Mouse (Mus musculus): ENCODE measurements around the gene Prss56. TPM values are rescaled to one million over a fixed set of nuclear protein-coding genes. Genes with fewer than 3 reads are reported as not detected.

Prss56 gene
- polyA plus RNA-seq, 1 experiment from 2014 or later, result not detected

- no peak overlapping the region for H3K4me3 ChIP-seq (ENCODE audit: low read depth, low read length)
- H3K27me3 ChIP-seq (ENCODE audit: insufficient read depth, low read length), result peaks cover 33% of the 10 kb centered on the region
- H3K9ac ChIP-seq (replicated peaks), result no peak overlapping the region
- peaks cover 3% of the 10 kb centered on the region; the same call in 1 of the 2 replicates for H3K4me1 ChIP-seq (ENCODE audit: insufficient read depth)
- WGBS (ENCODE audit: insufficient replicate concordance), result 27% methylated on average over 5 of the region's 5 CpGs
- no peaks in the 10 kb centered on the region for H3K36me3 ChIP-seq (replicated peaks; ENCODE audit: insufficient read depth, low read length)
- no peak for DNase-seq
- H3K27ac ChIP-seq (ENCODE audit: low read depth), result no peak overlapping the region
- no peaks in the 10 kb centered on the region for H3K9me3 ChIP-seq (ENCODE audit: low read length)
- no peak overlapping the region for H3K4me2 ChIP-seq (ENCODE audit: low read depth, low read length)
- ATAC-seq, result no peak
- TF ChIP-seq CTCF (IDR thresholded peaks at IDR 0.05; ENCODE audit: low read depth), result no peak
- TF ChIP-seq EP300 (IDR thresholded peaks at IDR 0.05; ENCODE audit: low read depth), result no peak
These were observed 2.2 kb upstream of the Prss56 start for GRCm38 (mm10) chr1:87180896-87181295.

- H3K4me1 ChIP-seq (ENCODE audit: insufficient read depth), result peaks cover 8% of the 10 kb centered on the region
- H3K4me2 ChIP-seq (ENCODE audit: low read depth, low read length), result no peak overlapping the region
- H3K27me3 ChIP-seq (ENCODE audit: insufficient read depth, low read length), result peaks cover 52% of the 10 kb centered on the region
- no peaks in the 10 kb centered on the region for H3K9me3 ChIP-seq (ENCODE audit: low read length)
- no peak overlapping the region for H3K27ac ChIP-seq (ENCODE audit: low read depth)
- TF ChIP-seq EP300 (IDR thresholded peaks at IDR 0.05; ENCODE audit: low read depth) (no peak), CTCF (IDR thresholded peaks at IDR 0.05; ENCODE audit: low read depth) (no peak)
- no peak overlapping the region for H3K9ac ChIP-seq (replicated peaks)
- WGBS (ENCODE audit: insufficient replicate concordance), result 26% methylated on average over 15 of the region's 15 CpGs
- H3K36me3 ChIP-seq (replicated peaks; ENCODE audit: insufficient read depth, low read length), result no peaks in the 10 kb centered on the region
- peak; percentile 26 for DNase-seq
- no peak overlapping the region for H3K4me3 ChIP-seq (ENCODE audit: low read depth, low read length)
- no peak for ATAC-seq
These were observed 1.1 kb downstream of the Prss56 start for GRCm38 (mm10) chr1:87183998-87184750.

GRCm38 (mm10) chr1:87184751-87185139 is 1.6 kb downstream of the Prss56 start:
- Histone ChIP-seq H3K27ac (ENCODE audit: low read depth) (no peak overlapping the region), H3K4me1 (ENCODE audit: insufficient read depth) (peaks cover 8% of the 10 kb centered on the region), H3K4me2 (ENCODE audit: low read depth, low read length) (no peak overlapping the region), H3K36me3 (replicated peaks; ENCODE audit: insufficient read depth, low read length) (no peaks in the 10 kb centered on the region), H3K9me3 (ENCODE audit: low read length) (no peaks in the 10 kb centered on the region), H3K4me3 (ENCODE audit: low read depth, low read length) (no peak overlapping the region), H3K27me3 (ENCODE audit: insufficient read depth, low read length) (peaks cover 50% of the 10 kb centered on the region), H3K9ac (replicated peaks) (no peak overlapping the region)
- TF ChIP-seq CTCF (IDR thresholded peaks at IDR 0.05; ENCODE audit: low read depth), result peak; percentile 75
- no peak for TF ChIP-seq EP300 (IDR thresholded peaks at IDR 0.05; ENCODE audit: low read depth)
- peak; percentile 80 for DNase-seq
- ATAC-seq, result peak; percentile 73
- 10% methylated on average over 20 of the region's 20 CpGs for WGBS (ENCODE audit: insufficient replicate concordance)

GRCm38 (mm10) chr1:87185526-87185925 is 2.4 kb downstream of the Prss56 start:
- ATAC-seq, result no peak
- H3K27ac ChIP-seq (ENCODE audit: low read depth), result no peak overlapping the region
- no peak for TF ChIP-seq EP300 (IDR thresholded peaks at IDR 0.05; ENCODE audit: low read depth)
- no peak; the same call in 1 of the 2 replicates for TF ChIP-seq CTCF (IDR thresholded peaks at IDR 0.05; ENCODE audit: low read depth)
- H3K4me3 ChIP-seq (ENCODE audit: low read depth, low read length), result no peak overlapping the region
- WGBS (ENCODE audit: insufficient replicate concordance), result 15% methylated on average over 13 of the region's 13 CpGs
- peaks cover 8% of the 10 kb centered on the region for H3K4me1 ChIP-seq (ENCODE audit: insufficient read depth)
- H3K27me3 ChIP-seq (ENCODE audit: insufficient read depth, low read length), result peaks cover 50% of the 10 kb centered on the region
- no peaks in the 10 kb centered on the region for H3K36me3 ChIP-seq (replicated peaks; ENCODE audit: insufficient read depth, low read length)
- no peak for DNase-seq
- no peak overlapping the region for H3K4me2 ChIP-seq (ENCODE audit: low read depth, low read length)
- H3K9me3 ChIP-seq (ENCODE audit: low read length), result no peaks in the 10 kb centered on the region
- no peak overlapping the region for H3K9ac ChIP-seq (replicated peaks)

GRCm38 (mm10) chr1:87186261-87187036 is 3.3 kb downstream of the Prss56 start:
- Histone ChIP-seq H3K4me3 (ENCODE audit: low read depth, low read length) (peak overlapping the region; percentile 51), H3K4me2 (ENCODE audit: low read depth, low read length) (peak overlapping the region; percentile 83), H3K4me1 (ENCODE audit: insufficient read depth) (peaks cover 8% of the 10 kb centered on the region), H3K9me3 (ENCODE audit: low read length) (no peaks in the 10 kb centered on the region), H3K27me3 (ENCODE audit: insufficient read depth, low read length) (peaks cover 46% of the 10 kb centered on the region), H3K9ac (replicated peaks) (peak overlapping the region; percentile 27; the same call in 1 of the 2 replicates), H3K27ac (ENCODE audit: low read depth) (no peak overlapping the region), H3K36me3 (replicated peaks; ENCODE audit: insufficient read depth, low read length) (no peaks in the 10 kb centered on the region)
- DNase-seq, result no peak
- TF ChIP-seq CTCF (IDR thresholded peaks at IDR 0.05; ENCODE audit: low read depth), result no peak
- no peak for TF ChIP-seq EP300 (IDR thresholded peaks at IDR 0.05; ENCODE audit: low read depth)
- ATAC-seq, result peak; percentile 34; the same call in 1 of the 2 replicates
- 1% methylated on average over 40 of the region's 54 CpGs for WGBS (ENCODE audit: insufficient replicate concordance)

GRCm38 (mm10) chr1:87187037-87187355 is 3.9 kb downstream of the Prss56 start:
- Histone ChIP-seq H3K9ac (replicated peaks) (peak overlapping the region; percentile 27; the same call in 1 of the 2 replicates), H3K27ac (ENCODE audit: low read depth) (no peak overlapping the region), H3K4me1 (ENCODE audit: insufficient read depth) (peaks cover 8% of the 10 kb centered on the region), H3K9me3 (ENCODE audit: low read length) (no peaks in the 10 kb centered on the region), H3K4me2 (ENCODE audit: low read depth, low read length) (peak overlapping the region; percentile 83), H3K27me3 (ENCODE audit: insufficient read depth, low read length) (peaks cover 45% of the 10 kb centered on the region), H3K36me3 (replicated peaks; ENCODE audit: insufficient read depth, low read length) (no peaks in the 10 kb centered on the region), H3K4me3 (ENCODE audit: low read depth, low read length) (peak overlapping the region; percentile 51)
- peak; percentile 53; the same call in 1 of the 2 replicates for ATAC-seq
- TF ChIP-seq EP300 (IDR thresholded peaks at IDR 0.05; ENCODE audit: low read depth) (no peak), CTCF (IDR thresholded peaks at IDR 0.05; ENCODE audit: low read depth) (peak; percentile 82)
- peak; percentile 82 for DNase-seq
- under 1% methylated on average over 15 of the region's 15 CpGs for WGBS (ENCODE audit: insufficient replicate concordance)
